Mouse (Mus musculus): ENCODE measurements around the gene Rad17. TPM values are rescaled to one million over a fixed set of nuclear protein-coding genes. Genes with fewer than 3 reads are reported as not detected.

The Rad17 gene
- polyA plus RNA-seq, 1 experiment from 2014 or later = 9.2 TPM

GRCm38 (mm10) chr13:100597284-100597683 is 53.6 kb downstream of the Rad17 start:
- Histone ChIP-seq H3K27ac (ENCODE audit: low read depth) (no peak overlapping the region), H3K4me3 (ENCODE audit: low read depth, low read length) (no peak overlapping the region), H3K9ac (replicated peaks) (no peak overlapping the region), H3K4me1 (ENCODE audit: insufficient read depth) (peaks cover 16% of the 10 kb centered on the region; the same call in 1 of the 2 replicates), H3K36me3 (replicated peaks; ENCODE audit: insufficient read depth, low read length) (no peaks in the 10 kb centered on the region; the same call in 1 of the 2 replicates), H3K4me2 (ENCODE audit: low read depth, low read length) (no peak overlapping the region), H3K27me3 (ENCODE audit: insufficient read depth, low read length) (no peaks in the 10 kb centered on the region), H3K9me3 (ENCODE audit: low read length) (no peaks in the 10 kb centered on the region)
- 79% methylated on average over 9 of the region's 9 CpGs for WGBS (ENCODE audit: insufficient replicate concordance)
- ATAC-seq (no peak), DNase-seq (no peak)
- TF ChIP-seq EP300 (IDR thresholded peaks at IDR 0.05; ENCODE audit: low read depth) (no peak), CTCF (IDR thresholded peaks at IDR 0.05; ENCODE audit: low read depth) (no peak)

- no peak for TF ChIP-seq CTCF (IDR thresholded peaks at IDR 0.05; ENCODE audit: low read depth)
- no peak for TF ChIP-seq EP300 (IDR thresholded peaks at IDR 0.05; ENCODE audit: low read depth)
- Histone ChIP-seq H3K9me3 (ENCODE audit: low read length) (no peaks in the 10 kb centered on the region), H3K36me3 (replicated peaks; ENCODE audit: insufficient read depth, low read length) (no peaks in the 10 kb centered on the region; the same call in 1 of the 2 replicates), H3K4me3 (ENCODE audit: low read depth, low read length) (no peak overlapping the region), H3K27ac (ENCODE audit: low read depth) (peak overlapping the region; percentile 87), H3K27me3 (ENCODE audit: insufficient read depth, low read length) (no peaks in the 10 kb centered on the region), H3K4me1 (ENCODE audit: insufficient read depth) (0 out of 2 replicates have a peak, but pooled peaks cover 5% of the 10 kb centered on the region), H3K4me2 (ENCODE audit: low read depth, low read length) (no peak overlapping the region), H3K9ac (replicated peaks) (no peak overlapping the region)
- DNase-seq = no peak
- 74% methylated on average over 3 of the region's 3 CpGs for WGBS (ENCODE audit: insufficient replicate concordance)
- no peak for ATAC-seq
Observed at GRCm38 (mm10) chr13:100595552-100595885, 55.3 kb downstream of the Rad17 start.

GRCm38 (mm10) chr13:100594838-100595551 is 55.9 kb downstream of the Rad17 start:
- WGBS (ENCODE audit: insufficient replicate concordance) = 46% methylated on average over 5 of the region's 5 CpGs

GRCm38 (mm10) chr13:100594041-100594792 is 56.6 kb downstream of the Rad17 start:
- peak overlapping the region; percentile 60 for H3K4me2 ChIP-seq (ENCODE audit: low read depth, low read length)
- no peaks in the 10 kb centered on the region for H3K27me3 ChIP-seq (ENCODE audit: insufficient read depth, low read length)
- H3K9ac ChIP-seq (replicated peaks) = no peak overlapping the region
- H3K4me1 ChIP-seq (ENCODE audit: insufficient read depth) = 0 out of 2 replicates have a peak, but pooled peaks cover 5% of the 10 kb centered on the region
- ATAC-seq (peak; percentile 85), DNase-seq (no peak)
- WGBS (ENCODE audit: insufficient replicate concordance) = 53% methylated on average over 11 of the region's 17 CpGs
- H3K27ac ChIP-seq (ENCODE audit: low read depth) = peak overlapping the region; percentile 87
- no peaks in the 10 kb centered on the region for H3K9me3 ChIP-seq (ENCODE audit: low read length)
- H3K4me3 ChIP-seq (ENCODE audit: low read depth, low read length) = peak overlapping the region; percentile 27
- H3K36me3 ChIP-seq (replicated peaks; ENCODE audit: insufficient read depth, low read length) = no peaks in the 10 kb centered on the region
- TF ChIP-seq EP300 (IDR thresholded peaks at IDR 0.05; ENCODE audit: low read depth) = no peak
- TF ChIP-seq CTCF (IDR thresholded peaks at IDR 0.05; ENCODE audit: low read depth) = peak; percentile 34

More at GRCm38 (mm10) chr13:100594838-100595551, 55.9 kb downstream of the Rad17 start:
- TF ChIP-seq EP300 (IDR thresholded peaks at IDR 0.05; ENCODE audit: low read depth) = no peak
- no peak for TF ChIP-seq CTCF (IDR thresholded peaks at IDR 0.05; ENCODE audit: low read depth)
- DNase-seq (no peak), ATAC-seq (peak; percentile 13; the same call in 1 of the 2 replicates)
- Histone ChIP-seq H3K4me3 (ENCODE audit: low read depth, low read length) (no peak overlapping the region), H3K36me3 (replicated peaks; ENCODE audit: insufficient read depth, low read length) (no peaks in the 10 kb centered on the region), H3K9me3 (ENCODE audit: low read length) (no peaks in the 10 kb centered on the region), H3K4me1 (ENCODE audit: insufficient read depth) (0 out of 2 replicates have a peak, but pooled peaks cover 5% of the 10 kb centered on the region), H3K4me2 (ENCODE audit: low read depth, low read length) (no peak overlapping the region), H3K27ac (ENCODE audit: low read depth) (peak overlapping the region; percentile 87), H3K27me3 (ENCODE audit: insufficient read depth, low read length) (no peaks in the 10 kb centered on the region), H3K9ac (replicated peaks) (no peak overlapping the region)

GRCm38 (mm10) chr13:100588646-100589045 is 62.2 kb downstream of the Rad17 start:
- peak; percentile 49 for ATAC-seq
- no peak for TF ChIP-seq EP300 (IDR thresholded peaks at IDR 0.05; ENCODE audit: low read depth)
- 81% methylated on average over 11 of the region's 12 CpGs for WGBS (ENCODE audit: insufficient replicate concordance)

GRCm38 (mm10) chr13:100582144-100582543 is 68.7 kb downstream of the Rad17 start:
- TF ChIP-seq EP300 (IDR thresholded peaks at IDR 0.05; ENCODE audit: low read depth) (no peak), CTCF (IDR thresholded peaks at IDR 0.05; ENCODE audit: low read depth) (no peak)
- 0 out of 2 replicates have a peak, but pooled peaks cover 6% of the 10 kb centered on the region for H3K4me1 ChIP-seq (ENCODE audit: insufficient read depth)
- no peak overlapping the region; the same call in 1 of the 2 replicates for H3K27ac ChIP-seq (ENCODE audit: low read depth)
- H3K9ac ChIP-seq (replicated peaks) = no peak overlapping the region
- H3K4me2 ChIP-seq (ENCODE audit: low read depth, low read length) = no peak overlapping the region
- no peaks in the 10 kb centered on the region for H3K9me3 ChIP-seq (ENCODE audit: low read length)
- DNase-seq (no peak), ATAC-seq (no peak)
- WGBS (ENCODE audit: insufficient replicate concordance) = 56% methylated on average over 6 of the region's 6 CpGs
- H3K27me3 ChIP-seq (ENCODE audit: insufficient read depth, low read length) = no peaks in the 10 kb centered on the region
- no peak overlapping the region for H3K4me3 ChIP-seq (ENCODE audit: low read depth, low read length)
- H3K36me3 ChIP-seq (replicated peaks; ENCODE audit: insufficient read depth, low read length) = no peaks in the 10 kb centered on the region

More at GRCm38 (mm10) chr13:100588646-100589045, 62.2 kb downstream of the Rad17 start:
- H3K9ac ChIP-seq (replicated peaks) = no peak overlapping the region
- H3K4me3 ChIP-seq (ENCODE audit: low read depth, low read length) = peak overlapping the region; percentile 30
- no peaks in the 10 kb centered on the region for H3K27me3 ChIP-seq (ENCODE audit: insufficient read depth, low read length)
- DNase-seq = no peak
- H3K9me3 ChIP-seq (ENCODE audit: low read length) = no peaks in the 10 kb centered on the region
- no peak overlapping the region for H3K27ac ChIP-seq (ENCODE audit: low read depth)
- peaks cover 10% of the 10 kb centered on the region for H3K36me3 ChIP-seq (replicated peaks; ENCODE audit: insufficient read depth, low read length)
- peak overlapping the region; percentile 48; the same call in 1 of the 2 replicates for H3K4me2 ChIP-seq (ENCODE audit: low read depth, low read length)
- H3K4me1 ChIP-seq (ENCODE audit: insufficient read depth) = no peaks in the 10 kb centered on the region; the same call in 1 of the 2 replicates
